Mouse (Mus musculus) cerebellum, adult 2 months (tissue): ENCODE measurements around the gene Crtc1.

Experiments used
- CTCF ChIP-seq: fragments of 200-500 bp; IDR thresholded peaks from 2 replicates; pipeline ENCODE4 v1.5.1; 2011; ENCODE audit warnings: low read depth, mild to moderate bottlenecking, control low read depth, low read length, moderate library complexity, borderline replicate concordance; ENCODE audit not compliant: insufficient read depth
- POLR2A ChIP-seq: fragments of 200-500 bp; IDR thresholded peaks from 2 replicates; pipeline ENCODE4 v1.6.1; 2011; ENCODE audit warnings: low read length, control low read depth, borderline replicate concordance; ENCODE audit not compliant: insufficient read depth

GRCm38 (mm10) chr8:70359411-70359810 lies 80.0 kb downstream of the Crtc1 start:
- TF ChIP-seq POLR2A (no peak), CTCF (no peak)
